Mouse (Mus musculus) myocyte (in vitro differentiated cells): ENCODE measurements around the gene Fto. TPM values are rescaled to one million over a fixed set of nuclear protein-coding genes. Genes with fewer than 3 reads are reported as not detected.

Experiments used
- H3K27me3 ChIP-seq: one replicate; pipeline ENCODE4 v1.6.1; 2011; ENCODE audit not compliant: control insufficient read depth, insufficient read depth, insufficient read length
- H3K36me3 ChIP-seq: one replicate; pipeline ENCODE4 v1.6.1; 2011; ENCODE audit not compliant: control insufficient read depth, insufficient read depth
- H3K4me2 ChIP-seq: one replicate; pipeline ENCODE4 v1.6.1; 2011; ENCODE audit warnings: low read depth, control low read depth
- H3K4me3 ChIP-seq: one replicate; pipeline ENCODE4 v1.5.1; 2011; ENCODE audit warnings: mild to moderate bottlenecking, control low read depth, moderate library complexity
- H3K79me2 ChIP-seq: one replicate; pipeline ENCODE4 v1.6.1; 2011; ENCODE audit not compliant: control insufficient read depth, insufficient read depth
- H3ac ChIP-seq: one replicate; pipeline ENCODE4 v1.6.1; 2011; ENCODE audit not compliant: control insufficient read depth, insufficient read length
- CEBPB ChIP-seq: IDR thresholded peaks from 2 replicates; pipeline ENCODE4 v1.6.1; 2011; ENCODE audit warnings: mild to moderate bottlenecking, moderate library complexity; ENCODE audit not compliant: poor library complexity, insufficient read depth, severe bottlenecking
- E2F4 ChIP-seq: IDR thresholded peaks from one replicate; pipeline ENCODE4 v1.6.1; 2011; ENCODE audit warnings: mild to moderate bottlenecking, control low read depth, moderate library complexity; ENCODE audit not compliant: insufficient read depth
- MAX ChIP-seq: IDR thresholded peaks from one replicate; pipeline ENCODE4 v1.6.1; 2011; ENCODE audit warnings: low read depth, mild to moderate bottlenecking, control low read depth
- MYOD1 ChIP-seq, 3 experiments: IDR thresholded peaks; one replicate each; pipeline ENCODE4 v1.6.1; 2011; ENCODE audit warnings: control low read depth in 2 of 3, low read depth in 2 of 3, mild to moderate bottlenecking in 2 of 3, moderate library complexity in 1 of 3; ENCODE audit not compliant: insufficient read length in 2 of 3, control insufficient read depth in 1 of 3
- MYOG ChIP-seq, 3 experiments: IDR thresholded peaks; one replicate each; pipeline ENCODE4 v1.6.1; 2011; ENCODE audit warnings: control low read depth in 2 of 3, low read depth in 2 of 3, mild to moderate bottlenecking in 2 of 3; ENCODE audit not compliant: insufficient read length in 2 of 3, control insufficient read depth in 1 of 3, insufficient read depth in 1 of 3
- POLR2A ChIP-seq: IDR thresholded peaks from one replicate; pipeline ENCODE4 v1.6.1; 2011; ENCODE audit warnings: low read depth, mild to moderate bottlenecking, control low read depth, moderate library complexity; ENCODE audit not compliant: insufficient read length
- POLR2AphosphoS2 ChIP-seq: IDR thresholded peaks from one replicate; pipeline ENCODE4 v1.6.1; 2011; ENCODE audit warnings: low read depth, control low read depth; ENCODE audit not compliant: insufficient read length
- REST ChIP-seq: IDR thresholded peaks from one replicate; pipeline ENCODE4 v1.6.1; 2011; ENCODE audit warnings: mild to moderate bottlenecking, control low read depth, moderate library complexity; ENCODE audit not compliant: insufficient read depth, insufficient read length
- SRF ChIP-seq: IDR thresholded peaks from one replicate; pipeline ENCODE4 v1.6.1; 2011; ENCODE audit warnings: low read depth; ENCODE audit not compliant: control insufficient read depth, insufficient read length
- TCF12 ChIP-seq: IDR thresholded peaks from one replicate; pipeline ENCODE4 v1.6.1; 2011; ENCODE audit warnings: mild to moderate bottlenecking, control low read depth; ENCODE audit not compliant: poor library complexity, insufficient read depth, severe bottlenecking
- TCF3 ChIP-seq: IDR thresholded peaks from one replicate; pipeline ENCODE4 v1.6.1; 2011; ENCODE audit warnings: low read depth, control low read depth; ENCODE audit not compliant: insufficient read length
- USF1 ChIP-seq: IDR thresholded peaks from one replicate; pipeline ENCODE4 v1.6.1; 2011; ENCODE audit warnings: low read depth, mild to moderate bottlenecking, control low read depth, moderate library complexity
- polyA plus RNA-seq: library from polyadenylated mRNA; unstranded; fragments of >200 nt; fragmentation: generic; extraction: Trizol; gene quantifications from one replicate; pipeline ENCODE4 v1.2.1, GENCODE M21; 2012; ENCODE audit warnings: missing spikeins

The Fto gene
- polyA plus RNA-seq, 1 experiment: 74.1 TPM

GRCm38 (mm10) chr8:91488784-91489450 is 175.6 kb downstream of the Fto start:
- Histone ChIP-seq H3K4me3 (no peak overlapping the region), H3K27me3 (no peaks in the 10 kb centered on the region), H3K79me2 (no peaks in the 10 kb centered on the region), H3K4me2 (no peak overlapping the region), H3K36me3 (no peaks in the 10 kb centered on the region), H3ac (no peak overlapping the region)
- no peak for TF ChIP-seq TCF3
- TF ChIP-seq MAX: no peak
- no peak for TF ChIP-seq CEBPB
- TF ChIP-seq USF1: no peak
- no peak for TF ChIP-seq SRF
- no peak for TF ChIP-seq TCF12
- no peak for TF ChIP-seq E2F4
- no peak for TF ChIP-seq POLR2AphosphoS2
- no peak for TF ChIP-seq MYOG (IDR thresholded peaks at IDR 0.05; ENCODE audit: control insufficient read depth in 1 of 3, insufficient read depth in 1 of 3, insufficient read length in 2 of 3, low read depth in 2 of 3)
- no peak for TF ChIP-seq REST

- H3K4me3 ChIP-seq: no peak overlapping the region
- no peak overlapping the region for H3K4me2 ChIP-seq
- H3K27me3 ChIP-seq: no peaks in the 10 kb centered on the region
- no peak overlapping the region for H3ac ChIP-seq
- H3K79me2 ChIP-seq: no peaks in the 10 kb centered on the region
- no peaks in the 10 kb centered on the region for H3K36me3 ChIP-seq
- TF ChIP-seq MYOG (IDR thresholded peaks at IDR 0.05; ENCODE audit: control insufficient read depth in 1 of 3, insufficient read depth in 1 of 3, insufficient read length in 2 of 3, low read depth in 2 of 3) (no peak), POLR2A (no peak), MAX (no peak), USF1 (no peak), REST (no peak), CEBPB (no peak), MYOD1 (IDR thresholded peaks at IDR 0.05; ENCODE audit: control insufficient read depth in 1 of 3, insufficient read length in 2 of 3, low read depth in 2 of 3) (no peak), POLR2AphosphoS2 (no peak), SRF (no peak), TCF12 (no peak), E2F4 (no peak), TCF3 (no peak)
These were observed 176.7 kb downstream of the Fto start for GRCm38 (mm10) chr8:91490065-91490464.

GRCm38 (mm10) chr8:91493373-91493772 is 180.0 kb downstream of the Fto start:
- H3K36me3 ChIP-seq: no peaks in the 10 kb centered on the region
- no peaks in the 10 kb centered on the region for H3K27me3 ChIP-seq
- TF ChIP-seq E2F4 (no peak), REST (no peak), SRF (no peak), MYOG (IDR thresholded peaks at IDR 0.05; ENCODE audit: control insufficient read depth in 1 of 3, insufficient read depth in 1 of 3, insufficient read length in 2 of 3, low read depth in 2 of 3) (no peak), POLR2AphosphoS2 (no peak), USF1 (no peak), TCF12 (no peak), TCF3 (no peak), CEBPB (no peak), MAX (no peak), POLR2A (no peak), MYOD1 (IDR thresholded peaks at IDR 0.05; ENCODE audit: control insufficient read depth in 1 of 3, insufficient read length in 2 of 3, low read depth in 2 of 3) (no peak)
- H3K4me2 ChIP-seq: no peak overlapping the region
- H3K4me3 ChIP-seq: no peak overlapping the region
- H3K79me2 ChIP-seq: no peaks in the 10 kb centered on the region
- no peak overlapping the region for H3ac ChIP-seq

- H3K36me3 ChIP-seq: no peaks in the 10 kb centered on the region
- no peak overlapping the region for H3ac ChIP-seq
- H3K79me2 ChIP-seq: no peaks in the 10 kb centered on the region
- TF ChIP-seq REST (no peak), CEBPB (no peak), USF1 (no peak), POLR2AphosphoS2 (no peak), MYOD1 (IDR thresholded peaks at IDR 0.05; ENCODE audit: control insufficient read depth in 1 of 3, insufficient read length in 2 of 3, low read depth in 2 of 3) (no peak), SRF (no peak), POLR2A (no peak), MYOG (IDR thresholded peaks at IDR 0.05; ENCODE audit: control insufficient read depth in 1 of 3, insufficient read depth in 1 of 3, insufficient read length in 2 of 3, low read depth in 2 of 3) (no peak), TCF12 (no peak), MAX (no peak), TCF3 (no peak), E2F4 (no peak)
- H3K4me2 ChIP-seq: no peak overlapping the region
- H3K4me3 ChIP-seq: no peak overlapping the region
- H3K27me3 ChIP-seq: no peaks in the 10 kb centered on the region
These were observed 181.4 kb downstream of the Fto start for GRCm38 (mm10) chr8:91494501-91495259.
